Mouse (Mus musculus): ENCODE results near the gene Peak1.

DNA sequence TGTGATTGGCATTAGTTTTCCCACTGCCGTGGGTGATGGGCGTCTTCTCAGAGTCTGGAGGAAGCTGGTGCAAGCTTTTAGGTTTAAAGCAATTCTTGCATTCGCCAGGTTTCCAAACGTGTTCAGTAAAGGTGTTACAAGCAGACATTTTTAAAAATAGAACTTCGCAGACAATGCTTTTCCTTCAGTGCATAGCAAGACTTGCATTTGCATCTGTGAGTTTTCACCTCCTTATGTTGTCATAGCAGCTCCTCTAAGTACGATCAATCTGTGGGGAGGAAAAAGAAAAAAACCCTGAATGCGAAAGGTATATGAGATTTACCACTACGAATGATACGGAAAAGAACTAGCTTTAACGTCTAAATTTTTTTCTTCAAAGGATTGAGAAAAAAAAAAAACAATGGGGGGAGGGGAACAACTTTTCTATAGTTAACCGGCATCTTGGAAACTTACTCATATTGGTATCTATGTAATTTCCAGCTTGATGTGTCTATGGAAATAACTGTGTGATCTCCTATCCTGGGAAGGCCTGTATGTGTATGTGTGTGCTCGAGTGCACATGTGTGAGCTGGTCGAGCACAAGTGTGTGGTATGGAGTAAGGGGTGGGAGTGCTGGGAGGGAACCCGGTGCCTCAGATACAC, 157.3 kb downstream of the Peak1 start:
- TF ChIP-seq CTCF (IDR thresholded peaks at IDR 0.05; ENCODE audit: low read depth, low read length) = peak; percentile 38; the same call in 1 of the 2 replicates
- TF ChIP-seq POLR2A (IDR thresholded peaks at IDR 0.05; ENCODE audit: borderline replicate concordance, low read depth, low read length) = no peak

All from bone marrow macrophage, adult 2 months (primary cell).